Comparison of ENCODE assay signal across 22 mouse cellular contexts in the genomic region with DNA sequence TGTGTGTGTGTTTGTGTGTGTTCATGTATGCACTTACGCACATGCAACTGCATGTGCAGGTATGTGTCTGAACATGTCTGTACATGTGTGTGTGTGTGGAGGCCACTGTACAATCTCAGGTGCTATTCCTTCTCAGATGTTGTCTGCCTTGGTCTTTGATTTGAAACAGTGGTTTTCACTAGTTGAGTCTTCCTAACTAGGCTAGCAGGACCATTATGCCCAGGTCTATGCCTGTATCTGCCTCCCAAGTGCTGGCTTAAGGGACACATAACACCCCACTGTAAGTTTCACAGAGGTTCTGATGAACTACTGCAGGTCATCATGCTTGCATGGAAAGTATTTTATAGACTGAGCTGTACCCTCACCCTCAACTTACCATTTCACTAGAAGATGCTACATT.
DNase-seq lines count a peak whose midpoint lies in the region; ATAC-seq and TF ChIP-seq lines count a peak whose summit lies in the region.
"Had no signal": no experiment of that assay in that cellular context is flagged by ENCODE, and none has a peak within 500 bp of the region (broad histone marks: within the 10 kb centered on the region; RNA-seq: fewer than 3 reads in every experiment).

No protein-coding gene starts in this region.

- H3K27ac ChIP-seq in liver, embryonic 11.5 days (ENCODE audit: low read depth, low read length) = no peak overlapping the region
- no peak overlapping the region for H3K27ac ChIP-seq in liver, embryonic 14.5 days
- no peak overlapping the region for H3K27ac ChIP-seq in midbrain, postnatal 0 days (ENCODE audit: low read depth, low read length)
- H3K27ac ChIP-seq: embryonic facial prominence, embryonic 15.5 days; heart, adult 2 months; heart, embryonic 15.5 days; hindbrain, embryonic 13.5 days; hindbrain, postnatal 0 days had no signal

- no peak overlapping the region for H3K4me3 ChIP-seq in liver, embryonic 11.5 days (ENCODE audit: low read depth, low read length)
- peak overlapping the region; percentile 69 for H3K4me3 ChIP-seq in G1E (ENCODE audit: low read depth, low read length)
- no peak overlapping the region for H3K4me3 ChIP-seq in liver, embryonic 14.5 days (ENCODE audit: insufficient read depth in 1 of 2, low read depth in 2 of 2, low read length in 2 of 2)
- H3K4me3 ChIP-seq in midbrain, postnatal 0 days (ENCODE audit: low read depth, low read length) = no peak overlapping the region
- H3K4me3 ChIP-seq: embryonic facial prominence, embryonic 15.5 days; erythroblast, embryonic 14.5 days; heart, adult 2 months; heart, embryonic 15.5 days; hindbrain, embryonic 13.5 days had no signal

- no peaks in the 10 kb centered on the region for H3K27me3 ChIP-seq in liver, embryonic 11.5 days (replicated peaks; ENCODE audit: control insufficient read depth, insufficient read depth, low read length)
- no peaks in the 10 kb centered on the region for H3K27me3 ChIP-seq in G1E (ENCODE audit: insufficient read depth, low read length)
- H3K27me3 ChIP-seq in liver, embryonic 14.5 days (ENCODE audit: control insufficient read depth, insufficient read depth, low read length) = no peaks in the 10 kb centered on the region
- no peaks in the 10 kb centered on the region for H3K27me3 ChIP-seq in midbrain, postnatal 0 days (ENCODE audit: insufficient read depth, low read length)
- H3K27me3 ChIP-seq: embryonic facial prominence, embryonic 15.5 days; heart, embryonic 15.5 days; hindbrain, embryonic 13.5 days had no signal

- 95% methylated on average over 1 of the region's 1 CpGs for WGBS in liver, embryonic 11.5 days
- WGBS in liver, embryonic 14.5 days (ENCODE audit: insufficient replicate concordance) = 86% methylated on average over 1 of the region's 1 CpGs
- 100% methylated on average over 1 of the region's 1 CpGs for WGBS in midbrain, postnatal 0 days

- no peak for TF ChIP-seq EP300 in liver, embryonic 14.5 days (IDR thresholded peaks at IDR 0.05; ENCODE audit: low read depth)

- no peak overlapping the region for H3K9ac ChIP-seq in liver, embryonic 11.5 days (ENCODE audit: low read depth, low read length)
- no peak overlapping the region for H3K9ac ChIP-seq in liver, embryonic 14.5 days (replicated peaks)
- no peak overlapping the region for H3K9ac ChIP-seq in midbrain, postnatal 0 days (replicated peaks; ENCODE audit: low read length, poor library complexity, severe bottlenecking)
- H3K9ac ChIP-seq: embryonic facial prominence, embryonic 15.5 days; heart, embryonic 15.5 days; hindbrain, embryonic 13.5 days had no signal

- no peak for ATAC-seq in liver, embryonic 11.5 days (replicated peaks; ENCODE audit: low FRiP score)
- ATAC-seq in G1E (ENCODE audit: extremely low read depth, insufficient number of reproducible peaks, low FRiP score, poor library complexity, severe bottlenecking) = no peak
- ATAC-seq in liver, embryonic 14.5 days (ENCODE audit: insufficient read depth) = no peak
- no peak for ATAC-seq in midbrain, postnatal 0 days (ENCODE audit: low FRiP score)
- ATAC-seq: forebrain, embryonic 16.5 days; hindbrain, postnatal 0 days had no signal

- H3K4me2 ChIP-seq in liver, embryonic 11.5 days = peak overlapping the region; percentile 26
- peak overlapping the region; percentile 25; the same call in 1 of the 2 replicates for H3K4me2 ChIP-seq in liver, embryonic 14.5 days (ENCODE audit: low read depth)
- H3K4me2 ChIP-seq in midbrain, postnatal 0 days (ENCODE audit: low read depth, low read length, poor library complexity, severe bottlenecking) = no peak overlapping the region
- H3K4me2 ChIP-seq: embryonic facial prominence, embryonic 15.5 days; heart, embryonic 11.5 days; heart, embryonic 15.5 days; hindbrain, embryonic 13.5 days had no signal

- no peaks in the 10 kb centered on the region for H3K36me3 ChIP-seq in liver, embryonic 11.5 days (ENCODE audit: control insufficient read depth, insufficient read depth, low read length)
- H3K36me3 ChIP-seq in G1E (replicated peaks) = peaks cover 20% of the 10 kb centered on the region
- H3K36me3 ChIP-seq in liver, embryonic 14.5 days (replicated peaks; ENCODE audit: control insufficient read depth, insufficient read depth, low read depth) = no peaks in the 10 kb centered on the region
- H3K36me3 ChIP-seq in midbrain, postnatal 0 days (ENCODE audit: insufficient read depth, low read length) = no peaks in the 10 kb centered on the region
- H3K36me3 ChIP-seq: embryonic facial prominence, embryonic 15.5 days; heart, embryonic 15.5 days; hindbrain, embryonic 13.5 days had no signal

- DNase-seq in liver, embryonic 11.5 days (ENCODE audit: low spot score) = no peak
- DNase-seq in liver (no peak), G1E (ENCODE audit: low spot score) (no peak)
- no peak for DNase-seq in liver, embryonic 14.5 days (ENCODE audit: low read depth in 3 of 3, low spot score in 3 of 3)
- DNase-seq in midbrain, postnatal 0 days (ENCODE audit: low spot score) = no peak
- DNase-seq in kidney, adult 18-20 months = no peak
- no peak for DNase-seq in gastrocnemius, postnatal 10 days
- DNase-seq: adrenal gland, postnatal 10 days; cerebellum, adult 11 months; cerebellum, adult 8-10 months; cerebellum, postnatal 14 days; embryo, embryonic 11 days; gastrocnemius, postnatal 14 days; heart, adult 2 months; heart, postnatal 14 days had no signal

- H3K4me1 ChIP-seq in liver, embryonic 11.5 days (replicated peaks; ENCODE audit: control insufficient read depth, insufficient read depth, low read length) = peaks cover 8% of the 10 kb centered on the region; the same call in 1 of the 2 replicates
- peaks cover 48% of the 10 kb centered on the region for H3K4me1 ChIP-seq in G1E (ENCODE audit: insufficient read depth, low read depth, low read length)
- peaks cover 0 to 3% of the 10 kb centered on the region in 2 experiments; a peak in 1 of 4 replicates for H3K4me1 ChIP-seq in liver, embryonic 14.5 days (replicated peaks; ENCODE audit: control insufficient read depth in 2 of 2, insufficient read depth in 2 of 2, low read length in 1 of 2)
- H3K4me1 ChIP-seq in midbrain, postnatal 0 days (ENCODE audit: insufficient read depth, low read length) = no peaks in the 10 kb centered on the region
- H3K4me1 ChIP-seq: embryonic facial prominence, embryonic 15.5 days; heart, embryonic 15.5 days; hindbrain, embryonic 13.5 days had no signal

- TF ChIP-seq CTCF in G1E (IDR thresholded peaks at IDR 0.05; ENCODE audit: low read depth, low read length) = no peak
- TF ChIP-seq CTCF in liver, embryonic 14.5 days (IDR thresholded peaks at IDR 0.05; ENCODE audit: low read depth) = no peak
- TF ChIP-seq CTCF in midbrain, postnatal 0 days (IDR thresholded peaks at IDR 0.05) = no peak

- H3K9me3 ChIP-seq in liver, embryonic 11.5 days (ENCODE audit: control insufficient read depth, low read length) = no peaks in the 10 kb centered on the region
- no peaks in the 10 kb centered on the region for H3K9me3 ChIP-seq in G1E (replicated peaks)
- no peaks in the 10 kb centered on the region for H3K9me3 ChIP-seq in liver, embryonic 14.5 days (ENCODE audit: control insufficient read depth, low read length)
- H3K9me3 ChIP-seq in midbrain, postnatal 0 days (ENCODE audit: low read length) = no peaks in the 10 kb centered on the region
- H3K9me3 ChIP-seq: embryonic facial prominence, embryonic 15.5 days; heart, embryonic 15.5 days; hindbrain, embryonic 13.5 days had no signal
